Mouse (Mus musculus) layer of hippocampus, adult 18-20 months (tissue): ENCODE results near the gene Spred3. TPM values are rescaled to one million over a fixed set of nuclear protein-coding genes. Genes with fewer than 3 reads are reported as not detected.
"Not testable (repeated sequence)": the region's sequence is repeated elsewhere in the genome, so short reads cannot be mapped to it uniquely, and the experiment has no call there.

ENCODE experiments used
- DNase-seq, 2 experiments: peaks; one replicate each; pipeline ENCODE4 v3.0.0; 2022; ENCODE audit warnings: low spot score in 2 of 2
- long read RNA-seq: library from polyadenylated mRNA; stranded (forward); transcript quantifications from one replicate; pipeline ENCODE4 v2.0.0, GENCODE M21; 2021
- total RNA-seq, 2 experiments: library from RNA; stranded (reverse); gene quantifications; 2 replicates each; pipeline ENCODE4 v1.2.3; 2021

Spred3 gene
- total RNA-seq, result 10 to 100 TPM; 41.2 to 44.1 TPM
- long read RNA-seq, partial matches to known transcripts, result 7 of 12 reads
- long read RNA-seq, other reads (novel, unspliced or antisense), result 5 of 12 reads

- DNase-seq, result peak in 1 of 2 experiments; percentile 41
These were observed at the start of gene Spred3, which contains the start of gene Ggn for GRCm38 (mm10) chr7:29170066-29170754. Gene Spred3, minus strand, starts transcription at chr7:29170411. Gene Ggn, plus strand, starts transcription at chr7:29170210.

- no peak for DNase-seq
These were observed 44.6 kb upstream of the Spred3 start for GRCm38 (mm10) chr7:29214846-29215245.

- no peak for DNase-seq
These were observed 44.0 kb upstream of the Spred3 start for GRCm38 (mm10) chr7:29214236-29214635.

- no peak for DNase-seq
These were observed 43.5 kb upstream of the Spred3 start, which contains the start of gene Catsperg1 for GRCm38 (mm10) chr7:29213675-29214082. Gene Catsperg1, minus strand, starts transcription at chr7:29214035.

GRCm38 (mm10) chr7:29212775-29213560, 42.8 kb upstream of the Spred3 start:
- not testable (repeated sequence) for DNase-seq

- no peak for DNase-seq
These were observed 42.1 kb upstream of the Spred3 start for GRCm38 (mm10) chr7:29212199-29212765.

GRCm38 (mm10) chr7:29211415-29212198, 41.4 kb upstream of the Spred3 start:
- peak in 1 of 2 experiments; percentile 35 for DNase-seq

- not testable (repeated sequence) for DNase-seq
These were observed 40.8 kb upstream of the Spred3 start for GRCm38 (mm10) chr7:29211013-29211412.

GRCm38 (mm10) chr7:29202577-29202976, 32.4 kb upstream of the Spred3 start:
- no peak for DNase-seq

GRCm38 (mm10) chr7:29194230-29194629, 24.0 kb upstream of the Spred3 start:
- DNase-seq, result not testable (repeated sequence)

GRCm38 (mm10) chr7:29181323-29181722, 11.1 kb upstream of the Spred3 start:
- DNase-seq, result not testable (repeated sequence)

- no peak for DNase-seq
These were observed 10.6 kb upstream of the Spred3 start for GRCm38 (mm10) chr7:29180854-29181236.

GRCm38 (mm10) chr7:29180077-29180853, 10.1 kb upstream of the Spred3 start, which contains the start of gene Psmd8:
Gene Psmd8, minus strand, starts transcription at chr7:29180701.
- peak; percentile 96 to 97 for DNase-seq

- no peak for DNase-seq
These were observed 9.1 kb upstream of the Spred3 start for GRCm38 (mm10) chr7:29179323-29179722.

- DNase-seq, result no peak
These were observed 7.9 kb upstream of the Spred3 start for GRCm38 (mm10) chr7:29178106-29178505.

- DNase-seq, result no peak
These were observed 2.3 kb upstream of the Spred3 start for GRCm38 (mm10) chr7:29172390-29173016.

- DNase-seq, result no peak
These were observed 1.4 kb upstream of the Spred3 start for GRCm38 (mm10) chr7:29171562-29172097.

GRCm38 (mm10) chr7:29170755-29171561, 747 bp upstream of the Spred3 start:
- DNase-seq, result no peak
